Mouse (Mus musculus) NIH3T3 (cell line): ENCODE results near the gene Cox4i2.

Experiments
- DNase-seq: peaks from one replicate; pipeline ENCODE4 v3.0.0-alpha.2; 2012; ENCODE audit warnings: low read depth

Gene Cox4i2

GRCm38 (mm10) chr2:152753944-152754711 lies at the start of gene Cox4i2:
TSS of gene Cox4i2 (plus strand) at chr2:152754173.
- DNase-seq = no peak

DNA sequence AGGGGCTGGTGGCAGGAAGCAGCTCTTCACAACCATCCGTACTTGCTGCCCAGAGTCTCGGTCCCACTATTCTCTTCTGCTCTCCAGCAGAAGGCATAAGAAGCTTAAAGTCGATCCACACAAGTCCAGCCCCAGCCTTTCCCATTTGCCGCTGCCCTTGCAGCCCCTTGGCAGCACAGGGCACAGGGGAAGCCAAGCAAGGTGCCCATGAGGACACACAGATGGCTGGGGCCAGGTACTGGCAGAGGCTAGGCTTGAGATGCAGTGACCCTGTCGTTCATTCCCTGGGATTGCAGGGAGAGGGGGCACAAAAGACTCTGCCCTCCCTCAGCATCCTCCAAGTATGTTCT lies 49.7 kb upstream of the Cox4i2 start:
- DNase-seq = no peak

- no peak for DNase-seq
These were observed 49.1 kb upstream of the Cox4i2 start for GRCm38 (mm10) chr2:152704811-152705370.

DNA sequence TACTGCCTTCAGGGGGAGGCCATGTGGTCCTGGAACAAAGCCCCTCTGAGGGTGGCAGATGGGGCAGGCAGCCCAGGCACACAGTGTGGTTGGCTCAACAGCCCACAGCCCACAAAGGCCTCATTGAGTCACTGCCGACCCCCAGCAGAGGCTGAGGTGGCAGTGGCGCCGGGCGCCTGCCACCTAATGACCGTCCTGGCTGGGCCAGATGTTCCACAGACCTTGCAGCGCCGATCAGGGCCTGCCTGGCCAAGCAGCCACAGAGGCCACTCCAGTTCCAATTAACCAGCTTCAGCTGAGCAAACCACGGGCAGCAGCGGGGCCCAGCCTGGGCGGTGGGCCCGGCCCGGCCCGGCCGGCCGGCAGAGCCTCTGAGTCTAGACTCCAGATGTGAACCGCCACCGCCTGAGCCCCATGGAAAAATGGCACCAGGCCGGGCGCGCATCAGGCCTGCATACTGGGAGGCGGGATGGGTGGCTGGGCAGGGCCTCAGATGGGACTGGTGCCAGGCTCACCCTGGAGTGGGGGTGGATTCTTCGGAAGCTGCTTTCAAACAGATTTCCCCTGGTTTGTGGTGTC lies 47.9 kb upstream of the Cox4i2 start:
- DNase-seq = no peak

GRCm38 (mm10) chr2:152707186-152707585 lies 46.8 kb upstream of the Cox4i2 start:
- no peak for DNase-seq

DNA sequence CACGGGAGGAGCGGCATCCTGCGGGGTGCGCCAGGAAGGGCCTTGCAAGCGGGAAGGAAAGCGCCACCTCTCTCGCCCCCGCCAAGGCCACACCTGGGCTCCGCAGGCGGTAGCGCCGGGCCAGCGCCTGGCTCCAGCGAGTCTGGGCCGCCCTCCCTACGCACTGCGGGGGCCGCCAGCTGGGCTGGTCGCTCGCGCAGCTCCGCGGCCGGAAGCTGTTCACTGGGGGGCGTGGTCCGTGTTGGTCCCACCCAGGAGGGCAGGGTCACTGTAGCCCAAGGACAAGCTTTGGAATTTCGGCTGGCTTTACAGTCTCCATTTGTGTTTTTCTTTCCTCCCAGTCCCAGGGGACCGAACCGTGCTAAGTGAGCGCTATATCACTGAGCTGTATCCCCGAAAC lies 46.3 kb upstream of the Cox4i2 start:
- no peak for DNase-seq

DNA sequence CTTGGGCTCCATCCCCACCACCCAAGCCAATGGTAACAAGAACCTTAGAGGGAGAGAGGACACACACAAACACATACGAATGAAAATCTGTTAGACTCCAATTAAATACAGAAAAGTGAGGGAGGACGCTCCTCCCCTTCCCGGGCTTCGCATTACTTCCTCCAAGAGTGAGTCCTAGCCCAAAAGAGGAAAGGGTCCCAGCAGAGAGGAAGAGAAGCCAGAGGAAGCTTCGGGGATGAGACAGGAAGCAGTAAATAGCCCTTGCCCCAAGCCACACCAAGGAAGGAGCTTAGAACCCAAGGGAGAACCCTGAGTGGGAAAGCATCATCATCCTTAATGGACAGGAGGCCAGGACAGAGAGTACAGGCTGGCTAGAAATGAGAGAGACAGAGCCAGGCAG lies 44.9 kb upstream of the Cox4i2 start:
- DNase-seq = no peak

- no peak for DNase-seq
These were observed 37.7 kb upstream of the Cox4i2 start for GRCm38 (mm10) chr2:152716241-152716772.

DNA sequence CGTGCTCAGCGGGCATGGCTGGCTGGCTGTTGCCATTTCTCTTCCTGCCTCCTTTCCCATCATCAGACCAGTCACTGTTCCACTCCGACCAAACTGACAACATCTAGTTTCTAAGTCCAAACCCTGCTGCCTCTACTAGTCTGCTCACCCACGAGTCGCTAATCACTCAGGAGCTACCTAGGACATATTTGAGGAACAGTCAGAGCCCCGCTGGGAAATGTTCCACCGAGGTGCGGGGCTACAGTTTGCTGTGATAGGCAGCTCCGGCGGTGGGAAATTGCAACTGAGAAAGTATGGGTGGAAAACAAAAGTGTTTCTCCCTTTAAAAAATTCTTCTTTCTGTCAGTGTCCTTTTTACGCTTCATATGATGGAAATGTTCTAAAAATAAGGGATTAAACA lies 36.3 kb upstream of the Cox4i2 start:
- no peak for DNase-seq

DNA sequence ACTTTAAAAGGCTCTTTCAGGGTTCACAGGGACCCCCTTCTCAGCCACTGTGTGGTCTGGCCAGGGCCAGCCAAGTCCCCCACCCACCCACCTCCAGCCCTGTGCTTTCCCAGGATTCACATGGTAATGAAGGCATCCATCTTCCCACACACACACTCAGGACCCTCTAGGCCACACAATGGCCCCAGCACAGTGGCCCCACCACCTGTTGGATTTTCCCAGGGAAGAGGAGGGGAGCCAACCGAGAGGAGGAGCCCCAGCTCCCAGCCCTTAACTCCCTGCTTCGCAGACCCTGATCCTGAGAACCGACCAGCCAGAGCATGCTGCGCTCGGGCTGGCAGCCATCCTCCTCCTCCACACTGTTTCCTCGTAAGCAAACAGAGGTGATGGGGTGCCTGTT lies 35.9 kb upstream of the Cox4i2 start:
- DNase-seq = no peak

GRCm38 (mm10) chr2:152723651-152724331 lies 30.2 kb upstream of the Cox4i2 start:
- no peak for DNase-seq

- DNase-seq = no peak
These were observed 29.6 kb upstream of the Cox4i2 start for GRCm38 (mm10) chr2:152724332-152724723.

- DNase-seq = no peak
These were observed 28.7 kb upstream of the Cox4i2 start for GRCm38 (mm10) chr2:152725178-152725750.

- no peak for DNase-seq
These were observed 27.8 kb upstream of the Cox4i2 start for GRCm38 (mm10) chr2:152726213-152726612.

GRCm38 (mm10) chr2:152726751-152727335 lies 27.1 kb upstream of the Cox4i2 start:
- peak; percentile 39 for DNase-seq

DNA sequence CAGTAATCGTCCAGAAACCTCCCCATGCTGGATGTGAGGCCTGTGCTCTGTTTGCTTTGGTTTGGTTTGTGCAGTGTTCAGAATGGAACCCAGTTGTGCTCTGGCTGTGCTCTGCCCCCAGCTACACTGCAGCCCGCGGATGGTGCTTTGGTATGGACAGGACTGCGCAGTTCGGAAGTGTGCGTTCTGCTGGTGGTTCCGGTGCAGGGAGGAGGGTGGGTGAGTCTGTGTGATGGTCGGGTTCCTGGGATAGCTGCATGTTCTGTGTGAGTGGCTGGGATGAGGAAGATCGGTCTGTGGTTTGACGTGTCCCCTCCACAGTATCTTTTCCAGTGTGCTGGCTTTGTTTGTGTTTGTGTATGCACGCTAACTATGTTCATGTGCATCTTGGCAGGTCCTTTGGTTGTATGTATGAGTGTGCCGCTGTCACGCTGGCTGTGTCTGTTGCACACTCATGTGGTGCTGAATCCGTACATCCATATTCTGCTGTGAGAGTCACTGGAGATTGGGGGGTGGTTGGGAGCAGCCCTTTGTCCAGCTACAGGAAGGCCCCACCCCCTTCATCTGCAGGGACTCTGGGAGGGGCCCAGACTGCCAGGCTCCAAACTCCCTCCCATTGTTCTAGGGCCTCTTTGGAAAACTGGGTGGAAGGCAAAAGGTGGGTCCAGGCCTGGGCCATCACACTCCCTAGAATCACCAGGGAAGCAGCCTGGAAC lies 26.0 kb upstream of the Cox4i2 start:
- DNase-seq = peak; percentile 22

GRCm38 (mm10) chr2:152728594-152728993 lies 25.4 kb upstream of the Cox4i2 start:
- no peak for DNase-seq

DNA sequence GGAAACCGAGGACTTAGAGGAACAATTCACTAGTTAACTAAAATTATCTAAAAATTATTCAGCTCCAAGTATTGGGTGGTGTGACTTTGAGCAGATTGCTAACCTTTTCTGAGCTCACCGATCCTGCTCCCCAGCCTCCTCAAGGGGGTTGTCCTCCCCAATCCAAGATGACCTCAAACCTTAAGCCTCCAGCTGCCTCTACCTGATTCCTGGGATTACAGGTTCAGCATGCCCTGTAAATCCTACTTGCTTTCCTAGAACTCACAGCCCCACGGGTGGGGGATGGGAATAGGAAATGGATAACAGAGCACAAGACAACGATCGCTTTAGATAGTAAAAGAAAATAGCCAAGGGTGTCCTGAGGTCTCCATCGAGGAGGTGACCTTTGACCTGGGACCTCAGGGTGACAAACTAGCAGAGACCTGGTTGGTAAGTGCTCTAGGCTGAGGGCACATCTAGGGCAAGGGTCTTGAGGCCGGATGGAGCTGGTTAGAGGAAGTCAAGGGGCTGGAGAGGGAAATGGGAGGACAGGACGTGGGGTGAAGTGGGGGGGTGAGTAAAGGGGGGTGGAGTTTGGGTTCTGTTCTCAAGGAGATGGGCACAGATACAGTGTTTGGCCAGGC lies 24.8 kb upstream of the Cox4i2 start:
- DNase-seq = peak; percentile 52

- DNase-seq = peak; percentile 90
These were observed 24.3 kb upstream of the Cox4i2 start for GRCm38 (mm10) chr2:152729636-152730020.

GRCm38 (mm10) chr2:152733201-152733600 lies 20.8 kb upstream of the Cox4i2 start:
- DNase-seq = no peak

DNA sequence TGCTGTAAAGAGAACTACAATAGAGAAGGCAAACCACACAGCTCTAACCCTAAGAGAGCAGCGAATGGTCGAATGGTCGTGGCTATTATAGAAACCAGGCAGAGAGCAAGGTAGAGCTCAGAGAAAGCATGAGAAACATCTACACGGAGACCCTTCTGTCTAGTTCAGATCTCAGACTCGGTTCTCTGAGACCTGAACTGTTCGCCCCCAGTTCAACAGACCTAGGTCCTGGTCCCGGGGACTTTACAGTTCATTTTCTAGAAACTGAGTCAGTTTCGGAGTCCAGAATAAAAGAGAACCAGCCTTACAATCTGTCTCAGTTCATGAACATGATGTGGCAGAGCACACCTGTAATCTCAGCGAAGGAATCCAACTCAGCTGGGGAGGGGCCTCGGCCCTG lies 19.5 kb upstream of the Cox4i2 start:
- no peak for DNase-seq
